Mouse (Mus musculus): Measurements from ENCODE around the gene Cttn.

Cttn gene

DNA sequence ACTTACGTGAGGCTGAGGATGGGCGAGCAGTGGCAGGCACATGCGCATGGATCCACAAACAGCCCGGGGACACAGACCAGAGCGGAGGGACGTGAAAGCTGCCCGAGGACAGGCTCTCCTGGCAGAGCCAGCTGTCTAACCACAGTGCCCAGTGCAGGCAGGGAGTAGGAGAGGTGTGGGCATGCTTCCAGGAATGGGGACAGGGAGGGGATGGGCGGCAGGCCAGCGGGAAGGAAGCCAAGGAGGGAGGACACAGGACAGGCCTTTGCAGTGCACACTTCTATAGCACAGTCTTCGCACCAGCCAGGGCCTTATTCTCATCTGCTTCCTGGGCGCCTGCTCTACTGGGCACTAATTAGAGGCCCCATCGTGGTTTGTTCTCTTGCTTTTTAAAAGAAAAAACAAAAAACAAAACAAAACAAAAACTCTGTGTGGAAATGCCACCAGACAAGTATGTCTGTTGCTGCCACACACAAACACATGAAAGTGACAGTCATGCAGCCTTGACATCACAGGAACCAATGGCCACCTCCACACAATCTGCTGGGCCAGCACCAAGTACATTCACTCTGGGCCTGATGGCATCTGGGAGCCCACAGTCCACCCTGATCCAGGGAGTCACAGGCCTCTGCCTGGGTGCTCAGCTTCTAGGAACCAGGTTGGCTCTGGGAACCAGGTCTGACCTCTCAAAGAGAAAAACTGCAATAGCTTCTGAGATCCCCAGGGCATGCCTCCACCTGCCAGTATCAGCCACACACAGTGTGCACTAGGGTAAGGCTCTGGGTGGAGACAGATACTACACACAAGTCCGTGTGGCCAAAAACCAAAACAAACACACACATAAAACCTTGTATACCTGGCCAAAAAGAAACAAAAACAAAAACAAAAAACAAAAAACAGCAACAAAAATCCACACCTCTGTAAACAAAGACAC is 20.9 kb downstream of the Cttn start:
- CTCF ChIA-PET, result no interaction called here

GRCm38 (mm10) chr7:144448186-144448585 is 22.6 kb downstream of the Cttn start:
- CTCF ChIA-PET, result interaction anchor here (0.6 kb wide), 1 partner anchor 493 kb away, joined by 3 read pairs; no protein-coding TSS in a partner anchor

- CTCF ChIA-PET, result no interaction called here
These were observed 23.7 kb downstream of the Cttn start for GRCm38 (mm10) chr7:144447146-144447545.

- CTCF ChIA-PET, result no interaction called here
These were observed 26.0 kb downstream of the Cttn start for GRCm38 (mm10) chr7:144444788-144445187.

DNA sequence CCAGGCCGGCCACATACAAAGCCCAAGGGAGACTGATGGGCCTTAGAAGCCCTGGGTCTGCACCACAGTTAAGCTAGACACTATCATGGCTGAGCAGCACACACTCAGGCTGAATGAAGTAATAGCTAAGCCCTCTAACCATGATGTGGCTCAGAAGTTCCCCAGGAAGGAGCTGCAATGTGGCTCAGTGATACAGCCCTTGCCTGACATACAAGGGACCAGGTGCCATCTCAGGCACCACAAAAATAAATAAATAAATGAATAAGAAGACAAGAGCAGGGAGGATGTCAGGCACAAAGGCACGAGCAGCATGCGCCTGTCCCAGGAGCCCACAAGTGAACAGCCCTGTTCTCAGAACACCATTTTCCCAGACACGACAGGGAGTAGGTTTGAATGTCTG is 28.8 kb downstream of the Cttn start:
- CTCF ChIA-PET, result no interaction called here

- CTCF ChIA-PET, result no interaction called here
These were observed 29.3 kb downstream of the Cttn start for GRCm38 (mm10) chr7:144441466-144441865.

DNA sequence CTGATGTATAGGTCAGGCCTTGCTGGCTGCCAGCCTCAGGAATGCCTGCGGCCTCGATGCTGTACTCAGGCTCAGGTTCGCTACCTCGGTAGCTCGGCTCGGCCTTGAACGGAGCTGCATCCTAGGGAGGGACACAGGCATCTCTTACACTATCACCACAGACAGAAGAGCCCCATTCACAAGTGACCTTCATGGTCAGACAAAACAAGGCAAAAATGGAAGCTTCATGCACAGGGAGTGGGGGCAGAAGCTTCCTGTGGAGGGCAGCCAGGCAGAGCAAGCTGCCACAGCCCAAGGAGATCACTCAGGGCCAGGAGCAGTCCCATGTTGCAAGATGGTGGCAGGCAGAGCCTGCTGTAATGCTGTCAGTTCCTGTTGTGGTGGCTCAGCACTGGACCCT is 32.0 kb downstream of the Cttn start:
- CTCF ChIA-PET, result no interaction called here

DNA sequence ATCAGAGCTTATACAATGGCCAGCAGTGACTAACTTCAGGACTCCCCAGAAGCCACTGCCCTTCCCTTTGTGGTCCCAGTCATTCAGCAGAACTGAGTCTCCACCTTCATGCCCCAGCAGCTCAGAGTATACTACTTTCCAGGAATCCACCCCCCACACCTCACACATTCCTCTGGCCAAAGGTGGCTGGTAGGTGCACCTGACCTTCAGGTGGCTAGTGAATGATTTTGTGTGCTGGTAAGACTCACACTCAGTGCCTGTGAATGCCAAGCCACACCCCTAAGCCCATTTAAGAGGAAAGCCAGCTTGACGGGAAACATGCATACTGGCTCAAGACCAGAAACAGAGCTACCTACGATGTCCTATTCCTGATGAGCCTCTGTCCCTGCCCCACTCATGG is 37.9 kb downstream of the Cttn start:
- CTCF ChIA-PET, result no interaction called here

DNA sequence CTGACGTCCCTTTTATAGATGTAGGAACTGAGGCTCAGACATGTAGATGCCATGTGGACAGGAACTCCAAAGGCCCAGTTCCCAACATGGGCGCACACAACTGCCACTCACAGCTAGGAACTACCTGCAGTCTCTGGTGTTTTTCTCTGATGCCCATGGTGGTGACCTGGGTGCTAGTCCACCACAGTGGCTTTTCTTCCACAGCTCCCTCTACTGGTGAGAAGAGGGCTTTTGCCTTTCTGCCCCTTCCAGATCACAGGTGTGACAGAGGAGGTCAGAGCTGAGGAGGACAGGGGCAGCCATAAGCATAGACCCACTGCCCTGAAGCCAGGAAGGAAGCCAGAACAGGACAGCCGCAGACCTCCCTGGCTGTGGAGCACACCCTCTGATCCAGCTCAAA is 43.3 kb downstream of the Cttn start:
- CTCF ChIA-PET, result no interaction called here

DNA sequence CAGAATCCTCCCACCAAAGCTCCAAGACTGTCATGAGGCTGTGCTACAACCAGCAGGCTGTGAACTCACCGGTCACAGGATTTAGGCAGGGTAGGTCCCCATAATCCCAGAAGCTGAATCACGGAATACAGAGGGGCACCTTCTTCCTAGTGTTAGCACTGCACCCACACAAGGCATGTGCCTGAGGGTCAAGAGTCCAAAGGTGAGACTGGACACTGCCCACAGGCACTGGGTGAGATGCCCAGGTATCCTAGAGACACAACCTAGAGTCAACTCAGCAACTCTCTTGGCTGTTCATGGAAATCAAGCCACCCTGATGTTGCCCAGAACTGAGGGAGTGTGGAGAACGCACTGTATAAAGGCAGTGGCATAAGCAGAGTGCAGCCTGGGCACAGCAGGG is 44.2 kb downstream of the Cttn start:
- CTCF ChIA-PET, result interaction anchor here (0.7 kb wide), 1 partner anchor 628 kb away, joined by 3 read pairs; no protein-coding TSS in a partner anchor

- CTCF ChIA-PET, result interaction anchor here (0.7 kb wide), 1 partner anchor 627 kb away, joined by 3 read pairs; no protein-coding TSS in a partner anchor
These were observed 44.9 kb downstream of the Cttn start for GRCm38 (mm10) chr7:144425953-144426352.

- CTCF ChIA-PET, result no interaction called here
These were observed 49.3 kb downstream of the Cttn start for GRCm38 (mm10) chr7:144421478-144421877.

DNA sequence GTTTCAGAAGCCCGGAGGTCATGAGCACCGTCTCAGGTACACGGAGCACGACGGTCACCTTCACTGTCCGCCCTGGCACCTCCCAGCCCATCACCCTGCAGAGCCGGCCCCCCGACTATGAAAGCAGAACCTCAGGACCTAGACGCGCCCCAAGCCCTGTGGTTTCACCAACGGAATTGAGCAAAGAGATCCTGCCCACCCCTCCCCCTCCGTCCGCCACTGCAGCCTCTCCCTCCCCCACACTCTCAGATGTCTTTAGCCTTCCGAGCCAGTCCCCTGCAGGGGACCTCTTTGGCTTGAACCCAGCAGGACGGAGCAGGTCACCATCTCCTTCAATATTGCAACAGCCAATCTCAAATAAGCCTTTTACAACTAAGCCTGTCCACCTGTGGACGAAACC is 50.3 kb downstream of the Cttn start:
- CTCF ChIA-PET, result no interaction called here

- CTCF ChIA-PET, result no interaction called here
These were observed 53.0 kb downstream of the Cttn start for GRCm38 (mm10) chr7:144417644-144418343.

GRCm38 (mm10) chr7:144417234-144417633 is 53.6 kb downstream of the Cttn start:
- CTCF ChIA-PET, result no interaction called here

DNA sequence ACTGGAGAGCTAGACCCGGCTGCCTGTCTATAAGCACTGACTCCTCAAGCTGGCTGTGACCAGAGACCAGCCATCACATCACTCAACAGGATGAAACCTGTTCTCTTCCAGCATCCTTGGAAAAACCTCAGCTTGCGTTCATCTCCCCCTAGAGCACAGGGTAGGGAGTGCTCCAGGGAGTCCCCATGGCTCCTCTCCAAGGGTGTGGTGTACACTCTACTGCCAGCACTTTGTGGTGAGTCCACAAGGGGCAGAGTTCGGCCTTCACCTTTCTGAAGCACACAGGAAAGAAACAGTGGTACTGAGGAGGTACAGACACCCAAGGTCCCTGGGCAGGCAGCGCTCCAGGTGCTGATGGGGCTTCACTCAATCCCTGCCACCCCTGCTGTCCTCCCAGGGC is 55.0 kb downstream of the Cttn start:
- CTCF ChIA-PET, result no interaction called here

DNA sequence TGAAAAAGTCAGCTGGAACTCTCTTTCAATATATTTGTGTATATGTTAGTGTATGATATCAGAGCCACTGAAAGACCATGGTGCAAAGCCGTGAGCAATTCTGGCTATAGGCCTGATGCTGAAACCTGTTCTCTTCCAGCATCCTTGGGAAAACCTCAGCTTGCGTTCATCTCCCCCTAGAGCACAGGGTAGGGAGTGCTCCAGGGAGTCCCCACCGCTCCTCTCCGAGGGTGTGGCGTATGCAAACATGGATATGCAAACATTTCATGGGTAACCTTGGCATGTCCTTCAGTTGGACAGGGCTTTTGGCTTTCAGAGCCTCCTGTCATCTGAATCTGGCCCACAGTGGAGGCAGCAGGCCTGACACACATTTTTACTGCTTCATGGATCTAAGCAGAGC is 56.2 kb downstream of the Cttn start:
- CTCF ChIA-PET, result no interaction called here

GRCm38 (mm10) chr7:144411967-144412906 is 58.6 kb downstream of the Cttn start:
- CTCF ChIA-PET, result no interaction called here

DNA sequence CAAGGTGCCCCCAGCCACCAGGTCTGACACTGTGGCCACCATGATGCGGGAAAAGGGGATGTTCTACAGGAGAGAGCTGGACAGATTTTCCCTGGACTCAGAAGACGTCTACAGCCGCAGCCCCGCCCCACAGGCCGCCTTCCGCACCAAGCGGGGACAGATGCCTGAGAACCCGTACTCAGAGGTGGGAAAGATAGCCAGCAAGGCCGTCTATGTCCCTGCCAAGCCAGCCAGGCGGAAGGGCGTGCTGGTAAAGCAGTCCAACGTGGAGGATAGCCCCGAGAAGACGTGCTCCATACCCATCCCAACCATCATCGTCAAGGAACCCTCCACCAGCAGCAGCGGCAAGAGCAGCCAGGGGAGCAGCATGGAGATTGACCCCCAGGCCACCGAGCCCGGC is 61.1 kb downstream of the Cttn start:
- CTCF ChIA-PET, result no interaction called here

- CTCF ChIA-PET, result interaction anchor here (0.5 kb wide), 1 partner anchor 174 kb away, joined by 3 read pairs; the partner anchor contains the start of gene Fadd
These were observed 62.3 kb downstream of the Cttn start for GRCm38 (mm10) chr7:144408464-144409000.

- CTCF ChIA-PET, result no interaction called here
These were observed 63.1 kb downstream of the Cttn start for GRCm38 (mm10) chr7:144407675-144408074.

- CTCF ChIA-PET, result no interaction called here
These were observed 68.3 kb downstream of the Cttn start for GRCm38 (mm10) chr7:144402492-144402891.

Measured in spleen, embryonic (tissue).